8 mouse cellular contexts compared by ENCODE assay signal in genomic region chr1:86509410-86509809, GRCm38 (mm10). TPM values are rescaled to one million over a fixed set of nuclear protein-coding genes. Genes with fewer than 3 reads are reported as not detected.
DNase-seq lines count a peak whose midpoint lies in the region; ATAC-seq lines count a peak whose summit lies in the region.

No protein-coding gene starts in this region.

- H3K9ac ChIP-seq in neural tube, embryonic 15.5 days (replicated peaks), result no peak overlapping the region
- peak overlapping the region; percentile 47 for H3K9ac ChIP-seq in limb, embryonic 11.5 days (ENCODE audit: low read length)
- no peak overlapping the region for H3K9ac ChIP-seq in midbrain, embryonic 14.5 days (replicated peaks; ENCODE audit: low read length)

- intact Hi-C loops in gastrocnemius, postnatal 36 days (cut with DNase I), result loop anchor here (2.0 kb wide), 1 partner anchor 13 kb away; no protein-coding TSS in a partner anchor

- 9% methylated on average over 7 of the region's 7 CpGs for WGBS in neural tube, embryonic 15.5 days
- WGBS in limb, embryonic 11.5 days, result 5% methylated on average over 7 of the region's 7 CpGs
- WGBS in midbrain, embryonic 14.5 days, result 7% methylated on average over 7 of the region's 7 CpGs

- peaks cover 46% of the 10 kb centered on the region for H3K4me1 ChIP-seq in neural tube, embryonic 15.5 days
- H3K4me1 ChIP-seq in limb, embryonic 11.5 days (ENCODE audit: control insufficient read depth, insufficient read depth, low read length), result peaks cover 32% of the 10 kb centered on the region
- peaks cover 26% of the 10 kb centered on the region for H3K4me1 ChIP-seq in midbrain, embryonic 14.5 days (ENCODE audit: control insufficient read depth, insufficient read depth, low read length)

- H3K36me3 ChIP-seq in neural tube, embryonic 15.5 days, result no peaks in the 10 kb centered on the region
- no peaks in the 10 kb centered on the region for H3K36me3 ChIP-seq in limb, embryonic 11.5 days (ENCODE audit: control insufficient read depth, insufficient read depth, low read length)
- H3K36me3 ChIP-seq in midbrain, embryonic 14.5 days (ENCODE audit: control insufficient read depth, insufficient read depth, low read length), result no peaks in the 10 kb centered on the region
- H3K36me3 ChIP-seq in splenic B cell, adult 2 months (ENCODE audit: control insufficient read depth, insufficient read depth, low read length, poor library complexity, severe bottlenecking), result no peaks in the 10 kb centered on the region

- no peak overlapping the region for H3K4me3 ChIP-seq in neural tube, embryonic 15.5 days (replicated peaks)
- no peak overlapping the region for H3K4me3 ChIP-seq in limb, embryonic 11.5 days (ENCODE audit: low read depth, low read length)
- no peak overlapping the region for H3K4me3 ChIP-seq in midbrain, embryonic 14.5 days (replicated peaks; ENCODE audit: low read depth, low read length)

- H3K4me2 ChIP-seq in neural tube, embryonic 15.5 days, result no peak overlapping the region
- H3K4me2 ChIP-seq in limb, embryonic 11.5 days (ENCODE audit: low read depth, severe bottlenecking), result no peak overlapping the region
- no peak overlapping the region for H3K4me2 ChIP-seq in midbrain, embryonic 14.5 days (ENCODE audit: low read length)

- H3K27ac ChIP-seq in neural tube, embryonic 15.5 days (replicated peaks), result no peak overlapping the region
- peak overlapping the region; percentile 65 for H3K27ac ChIP-seq in limb, embryonic 11.5 days (replicated peaks; ENCODE audit: low read depth, low read length)
- no peak overlapping the region; the same call in 1 of the 2 replicates for H3K27ac ChIP-seq in midbrain, embryonic 14.5 days (replicated peaks; ENCODE audit: low read depth, low read length)

- DNase-seq in neural tube, embryonic 10.5 days (ENCODE audit: extremely low spot score, low spot score), result peak; percentile 95
- DNase-seq in embryo, embryonic 10 days (ENCODE audit: low spot score), result peak; percentile 93
- DNase-seq in gastrocnemius, postnatal 36 days, result peak; percentile 82 to 85
- DNase-seq in kidney, adult 11 months, result peak; percentile 86
- peak; percentile 97 for DNase-seq in limb, embryonic 11.5 days (ENCODE audit: low spot score)
- peak; percentile 82 for DNase-seq in midbrain, embryonic 14.5 days
- peak; percentile 93 for DNase-seq in splenic B cell, adult 2 months (ENCODE audit: low read depth, low spot score)

- no peak for ATAC-seq in neural tube, embryonic 15.5 days (ENCODE audit: low FRiP score)
- peak; percentile 69 for ATAC-seq in limb, embryonic 11.5 days (ENCODE audit: insufficient number of reproducible peaks, low FRiP score, low TSS enrichment, low read depth)
- peak; percentile 67; the same call in 1 of the 2 replicates for ATAC-seq in midbrain, embryonic 14.5 days (ENCODE audit: low FRiP score, low TSS enrichment)

- no peaks in the 10 kb centered on the region for H3K9me3 ChIP-seq in neural tube, embryonic 15.5 days (replicated peaks)
- no peaks in the 10 kb centered on the region for H3K9me3 ChIP-seq in limb, embryonic 11.5 days (ENCODE audit: control insufficient read depth, low read length)
- no peaks in the 10 kb centered on the region for H3K9me3 ChIP-seq in midbrain, embryonic 14.5 days (ENCODE audit: control insufficient read depth, low read length)

- no peaks in the 10 kb centered on the region for H3K27me3 ChIP-seq in neural tube, embryonic 15.5 days (replicated peaks)
- H3K27me3 ChIP-seq in limb, embryonic 11.5 days (ENCODE audit: control insufficient read depth, insufficient read depth, low read length), result no peaks in the 10 kb centered on the region
- H3K27me3 ChIP-seq in midbrain, embryonic 14.5 days (ENCODE audit: control insufficient read depth, insufficient read depth, low read length), result no peaks in the 10 kb centered on the region
- H3K27me3 ChIP-seq in splenic B cell, adult 2 months (ENCODE audit: control insufficient read depth, insufficient read depth, low read length, poor library complexity, severe bottlenecking), result no peaks in the 10 kb centered on the region

RNA-seq across cellular contexts. Expression of gene Ptma, which starts 17.1 kb away (rescaled TPM):
- 1,254 and 1,565 TPM in 2 replicates for polyA plus RNA-seq in neural tube, embryonic 15.5 days (2015; fragmentation: Nextera tagmentation; extraction: Ambion mirVana)
- total RNA-seq in gastrocnemius, postnatal 36 days (2021), result 10 to 100 TPM; 74.6 to 88.0 TPM
- polyA plus RNA-seq in limb, embryonic 11.5 days (2014; fragmentation: Nextera tagmentation; extraction: Ambion mirVana), result 4,370 and 4,506 TPM in 2 replicates
- polyA plus RNA-seq in midbrain, embryonic 14.5 days (2014; fragmentation: Nextera tagmentation; extraction: Ambion mirVana), result 2,168 and 2,208 TPM in 2 replicates
